Mouse (Mus musculus): ENCODE measurements around the gene Fstl5.
"Not testable (repeated sequence)": the region's sequence is repeated elsewhere in the genome, so short reads cannot be mapped to it uniquely, and the experiment has no call there.

Fstl5 gene

DNA sequence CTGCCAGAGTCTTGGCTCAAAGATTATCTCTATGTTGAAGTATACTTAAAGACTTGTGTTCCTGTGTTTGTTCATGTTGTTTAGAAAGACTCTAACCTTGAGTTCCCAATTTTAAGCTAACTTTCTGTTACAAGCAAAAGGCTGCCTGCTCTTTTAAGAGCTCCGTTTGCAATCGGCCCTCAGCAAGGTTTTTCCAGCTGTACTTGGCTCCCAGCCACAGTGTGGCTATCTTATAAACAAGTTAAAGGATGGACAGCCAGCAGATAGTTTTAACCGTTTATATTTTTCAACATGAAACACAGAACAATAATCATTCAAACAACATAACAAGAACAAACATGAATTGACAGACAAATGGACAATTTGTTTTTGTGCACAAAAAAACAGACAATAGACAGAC is 433.8 kb downstream of the Fstl5 start:
- DNase-seq (ENCODE audit: low read depth, low spot score): not testable (repeated sequence)

DNA sequence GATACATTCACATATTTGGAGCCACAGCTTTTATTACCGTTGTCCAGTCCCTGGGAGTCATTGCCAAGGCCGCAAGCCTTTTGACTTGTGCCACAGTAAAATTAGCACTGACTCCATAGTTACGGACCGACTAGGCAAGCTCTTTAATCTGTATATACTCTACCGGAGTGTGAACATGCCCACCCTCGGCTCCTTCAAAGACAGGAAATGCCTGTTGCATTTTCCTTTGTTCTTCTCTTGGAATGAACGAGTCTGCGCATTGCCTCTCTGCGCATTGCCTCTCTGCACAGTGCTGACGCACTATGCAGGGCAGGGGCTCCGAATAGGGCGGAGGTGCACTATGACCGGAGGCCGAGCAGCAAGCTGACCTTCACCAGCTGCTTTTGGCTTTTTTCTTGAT is 434.7 kb downstream of the Fstl5 start:
- no peak for DNase-seq (ENCODE audit: low read depth, low spot score)

DNA sequence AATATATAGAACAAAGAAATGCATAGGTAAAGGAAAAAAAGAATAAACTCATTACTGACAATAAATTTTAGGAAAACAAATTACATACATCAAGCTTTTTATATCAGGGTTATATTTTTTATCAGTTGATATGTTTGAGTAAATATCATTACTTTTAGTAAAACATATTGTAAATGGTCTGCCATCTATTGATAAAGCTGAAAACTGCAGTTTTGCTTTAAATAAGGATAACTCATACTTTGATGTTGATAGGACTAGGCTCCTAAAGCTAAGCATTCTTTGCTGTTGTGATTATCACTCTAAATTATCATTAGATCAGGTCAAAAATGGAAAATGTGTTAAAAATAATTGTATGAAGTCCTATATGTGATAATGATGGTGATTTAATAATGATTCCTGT is 493.3 kb downstream of the Fstl5 start:
- no peak for DNase-seq (ENCODE audit: low read depth, low spot score)

DNA sequence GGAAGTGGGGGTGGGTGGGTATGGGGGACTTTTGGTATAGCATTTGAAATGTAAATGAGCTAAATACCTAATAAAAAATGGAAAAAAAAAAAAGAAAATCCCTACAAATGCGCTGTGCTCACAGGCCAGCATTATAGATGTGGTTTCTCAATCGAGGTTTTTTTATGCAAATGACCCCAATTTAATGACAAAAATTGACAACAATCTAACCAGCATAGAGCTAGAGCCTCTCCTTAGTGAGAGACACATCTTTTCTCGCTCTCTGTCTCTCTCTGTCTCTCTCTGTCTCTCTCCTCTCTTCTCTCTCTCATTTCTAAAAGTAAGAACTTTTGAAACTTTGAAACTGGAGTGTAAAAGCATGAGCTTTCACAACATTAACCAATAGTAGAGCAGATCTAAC is 498.4 kb downstream of the Fstl5 start:
- no peak for DNase-seq (ENCODE audit: low read depth, low spot score)

DNA sequence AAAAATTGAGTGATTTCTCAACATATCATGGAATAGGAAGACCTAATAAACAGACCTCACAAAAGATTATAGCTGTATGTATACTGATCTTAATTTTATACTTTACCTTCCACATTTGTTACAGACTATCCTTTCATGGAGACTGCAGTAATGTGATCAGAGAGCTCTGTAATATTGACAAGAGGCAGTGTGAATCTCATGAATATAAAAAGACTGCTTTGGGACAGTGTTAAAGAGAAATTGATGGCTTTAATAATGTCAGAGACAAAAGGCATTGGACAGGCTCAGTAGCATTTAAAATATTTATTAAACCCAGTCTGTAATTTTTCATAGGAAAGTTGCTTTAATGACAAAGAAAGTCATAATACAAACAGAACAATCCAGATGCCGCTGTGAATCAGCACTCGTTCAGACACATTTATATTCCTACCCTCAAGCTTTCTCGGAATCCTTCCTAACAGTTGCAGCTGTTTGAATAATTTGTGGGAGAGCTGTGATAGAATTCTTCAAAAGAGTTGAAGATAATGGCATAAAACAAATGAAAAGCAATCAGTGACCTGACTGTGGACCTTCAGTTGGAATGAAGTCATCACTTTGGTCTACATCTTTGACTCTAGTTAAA is 499.0 kb downstream of the Fstl5 start:
- DNase-seq (ENCODE audit: low read depth, low spot score): no peak

DNA sequence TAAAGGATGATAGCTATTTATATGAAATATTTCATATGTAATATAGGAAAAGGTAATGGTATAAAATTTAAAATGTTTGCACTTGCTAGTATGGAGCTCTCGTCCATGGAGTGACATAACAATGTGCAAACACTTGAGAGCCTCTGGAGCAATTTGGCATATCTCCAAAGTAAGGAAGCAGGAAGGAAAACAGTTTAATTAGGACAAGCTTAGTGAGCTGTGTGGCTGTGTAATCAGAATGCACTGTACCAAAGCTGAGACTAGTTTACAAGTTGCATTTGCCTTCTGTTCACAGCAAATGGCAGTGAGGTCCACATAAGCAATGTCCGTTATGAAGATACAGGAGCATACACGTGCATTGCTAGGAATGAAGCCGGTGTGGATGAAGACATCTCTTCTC is 519.1 kb downstream of the Fstl5 start:
- peak; percentile 2 for DNase-seq (ENCODE audit: low read depth, low spot score)

DNA sequence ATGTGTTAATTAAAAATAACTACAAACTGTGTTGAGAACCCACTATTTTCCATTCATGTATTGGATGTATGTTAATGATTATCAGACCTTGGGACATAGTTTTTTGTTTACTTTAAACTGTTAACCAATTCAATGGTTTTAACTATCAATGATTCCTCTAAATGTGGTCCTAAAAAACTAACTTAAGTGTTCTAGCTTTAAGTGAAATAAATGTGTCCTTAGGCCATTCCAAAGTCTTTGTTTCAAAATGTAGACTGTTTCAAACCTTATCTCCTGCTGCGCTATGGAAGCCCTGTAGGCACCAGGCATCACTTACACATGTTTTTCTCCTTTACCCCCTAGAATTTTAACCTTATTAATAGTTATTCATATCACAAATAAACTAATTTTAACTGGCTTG is 546.0 kb downstream of the Fstl5 start:
- no peak for DNase-seq (ENCODE audit: low read depth, low spot score)

DNA sequence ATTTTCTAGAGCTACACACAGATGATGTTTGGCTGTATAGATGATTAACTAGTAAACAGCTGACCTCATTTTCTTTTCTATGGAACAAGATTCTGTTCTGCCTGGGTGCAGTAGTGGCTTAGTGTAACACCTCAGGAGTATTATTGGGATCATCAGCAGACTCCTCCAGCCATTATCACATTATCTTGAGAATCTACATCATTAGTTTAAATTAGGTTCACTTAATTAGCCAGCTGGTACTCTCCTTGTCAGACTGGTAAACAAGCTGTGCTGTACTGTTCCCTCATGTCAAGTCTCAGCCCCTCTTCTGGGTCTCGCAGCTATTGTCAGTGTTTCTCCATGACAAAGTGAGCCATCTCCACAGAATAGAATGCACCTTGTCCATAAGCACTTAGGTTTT is 580.2 kb downstream of the Fstl5 start:
- DNase-seq (ENCODE audit: low read depth, low spot score): no peak

DNA sequence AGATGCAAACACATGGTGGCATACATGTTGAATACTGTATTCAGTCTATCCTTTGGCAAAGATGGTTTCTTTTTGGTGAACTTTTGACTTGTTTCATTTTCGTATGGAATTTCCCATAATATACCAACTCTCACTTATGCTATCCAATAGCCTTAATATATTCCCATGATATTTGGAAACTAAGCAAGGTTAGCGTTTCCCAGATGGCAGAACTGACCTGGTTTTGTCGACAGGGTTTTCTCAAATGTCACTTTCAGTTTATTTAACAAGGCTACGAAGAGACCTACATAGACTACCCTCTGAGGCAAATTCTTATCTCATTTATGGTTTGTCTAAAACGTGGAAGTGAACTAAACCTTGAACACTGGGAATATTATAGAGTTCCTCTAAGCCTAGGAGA is 596.8 kb downstream of the Fstl5 start:
- no peak for DNase-seq (ENCODE audit: low read depth, low spot score)

DNA sequence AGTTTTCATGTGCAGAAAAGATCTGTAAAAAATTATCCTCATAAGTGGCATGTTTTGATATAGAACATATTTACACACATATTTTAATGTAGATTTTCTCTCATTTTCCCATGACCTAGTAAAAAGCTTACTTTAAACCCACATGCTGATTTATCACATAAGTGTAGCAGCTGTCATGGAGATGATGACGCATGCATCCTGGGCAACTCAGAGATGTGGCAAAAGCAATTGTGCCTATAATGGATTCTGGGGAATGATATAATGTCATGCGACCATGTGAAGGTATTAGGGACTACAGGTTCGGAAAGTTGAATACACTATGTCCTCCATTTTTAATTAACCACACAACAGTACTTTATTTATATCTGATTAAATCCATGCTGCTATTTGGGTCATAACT is 601.9 kb downstream of the Fstl5 start:
- DNase-seq (ENCODE audit: low read depth, low spot score): no peak

DNA sequence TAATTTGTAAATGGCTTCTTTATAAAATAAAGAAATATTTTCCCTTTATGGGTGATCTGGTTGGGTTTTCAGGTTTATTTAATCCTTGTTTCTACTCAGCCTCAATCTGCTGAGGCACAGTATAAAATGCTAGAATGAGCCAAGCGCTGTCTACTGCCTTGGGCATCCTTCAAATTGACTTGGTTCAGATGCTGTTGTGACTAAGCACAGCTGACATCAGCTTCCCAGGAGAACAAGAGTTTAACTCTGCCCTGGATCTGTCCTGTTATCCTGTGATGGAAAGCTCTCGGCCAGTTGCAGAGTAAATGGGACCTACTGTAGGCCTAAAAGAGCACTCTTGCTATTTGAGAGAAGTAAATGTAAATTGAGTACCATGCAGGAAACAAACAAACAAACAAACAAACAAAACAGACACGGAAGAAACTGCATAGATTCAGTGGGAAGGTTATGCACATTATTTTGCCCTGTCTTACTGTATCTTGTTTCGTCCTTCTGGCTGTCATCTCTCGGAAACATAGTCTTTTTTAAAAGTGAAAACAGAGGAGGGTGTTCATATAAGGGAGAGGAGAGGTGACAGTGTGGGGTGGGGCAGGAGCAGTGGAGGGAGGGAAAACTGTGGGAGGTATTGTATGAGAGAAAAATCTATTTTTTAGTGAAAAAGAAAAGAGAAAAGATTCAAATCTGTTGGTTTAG is 605.9 kb downstream of the Fstl5 start:
- no peak for DNase-seq (ENCODE audit: low read depth, low spot score)

DNA sequence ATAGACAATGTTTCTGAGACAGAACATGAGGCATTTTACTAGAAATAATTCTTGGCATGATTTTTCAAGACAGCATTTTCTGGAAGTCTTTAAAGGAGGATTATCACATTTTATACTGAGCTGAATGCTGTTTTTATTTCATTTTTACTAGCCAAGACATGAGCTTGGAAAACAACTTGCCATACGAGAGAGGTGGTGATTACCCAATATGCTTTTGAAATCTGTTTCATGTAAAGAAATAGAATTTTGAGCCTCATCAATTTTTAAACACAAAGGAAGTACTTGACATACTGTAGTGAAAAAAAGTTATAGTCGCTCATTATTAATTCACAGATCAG is 606.4 kb downstream of the Fstl5 start:
- DNase-seq (ENCODE audit: low read depth, low spot score): no peak

DNA sequence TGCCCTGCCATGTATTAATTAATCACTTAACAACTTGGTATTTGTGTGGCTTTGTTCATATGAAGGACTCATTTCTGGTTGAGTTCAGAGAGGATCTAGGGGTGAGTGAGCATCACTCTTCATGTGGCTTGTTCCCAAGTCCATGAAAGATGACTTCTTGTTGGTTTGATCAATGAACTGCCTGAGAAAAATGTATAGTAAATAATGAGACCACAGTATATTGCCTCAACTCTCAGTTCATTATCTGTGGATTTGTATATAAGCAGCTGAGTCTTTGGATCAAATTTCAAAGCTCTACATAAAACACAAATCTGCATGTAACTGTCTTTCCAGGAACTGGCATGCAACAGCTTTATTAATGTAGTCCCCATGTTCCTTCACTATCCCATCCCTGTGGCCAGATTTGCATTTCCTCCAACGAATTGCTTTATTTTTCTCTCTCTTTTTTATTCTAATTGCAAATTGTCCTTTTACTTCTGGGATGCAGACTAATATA is 623.1 kb downstream of the Fstl5 start:
- DNase-seq (ENCODE audit: low read depth, low spot score): no peak

DNA sequence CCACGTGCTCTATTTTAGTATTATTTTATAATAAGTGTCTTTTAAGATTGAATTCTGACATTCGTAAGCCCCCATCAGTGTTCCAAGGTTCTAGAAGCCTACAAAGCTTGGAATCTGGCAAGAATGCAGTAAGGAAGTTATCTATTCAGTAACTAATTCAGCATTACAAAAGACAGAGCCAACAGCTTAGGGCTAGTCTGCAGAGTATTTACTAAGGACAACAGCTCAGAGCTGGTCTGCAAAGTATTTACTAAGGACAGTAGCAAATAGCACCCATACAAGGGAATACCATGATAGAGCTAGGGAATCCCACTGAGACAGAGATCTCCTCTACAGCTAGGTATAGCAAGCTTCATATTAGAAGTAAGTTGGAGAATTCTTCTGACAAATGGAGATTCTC is 665.2 kb downstream of the Fstl5 start:
- DNase-seq (ENCODE audit: low read depth, low spot score): no peak
